Mouse (Mus musculus) layer of hippocampus, adult 9-11 months (tissue): ENCODE data around the gene Gnai2.
"Not testable (repeated sequence)": the region's sequence is repeated elsewhere in the genome, so short reads cannot be mapped to it uniquely, and the experiment has no call there.

Experiments used
- DNase-seq: peaks from one replicate; pipeline ENCODE4 v3.0.0; 2022

Gene Gnai2

DNA sequence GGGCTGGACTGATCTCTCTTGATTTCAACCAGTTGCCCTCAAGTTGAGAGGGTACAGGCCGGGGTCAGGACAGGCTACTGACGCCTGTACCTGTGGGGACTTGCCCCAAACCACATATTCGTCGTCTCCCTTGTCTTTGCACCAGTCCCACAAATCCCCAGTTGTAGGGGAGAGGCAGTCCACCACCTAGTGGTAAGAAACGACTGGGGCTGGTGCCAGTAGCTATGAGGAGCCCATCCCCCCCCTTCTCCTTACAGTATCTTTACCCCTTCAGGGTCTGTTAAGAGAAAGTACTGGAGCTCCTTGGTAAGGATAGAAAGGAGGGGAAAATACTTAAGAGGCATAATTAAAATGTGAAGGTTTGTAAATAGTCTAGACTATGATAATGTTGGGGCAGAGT lies 69.6 kb downstream of the Gnai2 start:
- not testable (repeated sequence) for DNase-seq
